Mouse (Mus musculus): ENCODE data around the gene Zfp759.

GRCm38 (mm10) chr13:67108194-67108820, 13.2 kb upstream of the Zfp759 start, which contains the start of gene Gm28557:
- peak; percentile 81 for TF ChIP-seq CTCF (IDR thresholded peaks at IDR 0.05; ENCODE audit: low read depth, low read length)
- TF ChIP-seq TAL1 (conservative IDR thresholded peaks at IDR 0.05; ENCODE audit: low read depth, low read length), result no peak
- no peak for TF ChIP-seq GATA1 (IDR thresholded peaks at IDR 0.05; ENCODE audit: borderline replicate concordance, low read length)
- no peak for TF ChIP-seq POLR2AphosphoS5 (IDR thresholded peaks at IDR 0.05; ENCODE audit: insufficient replicate concordance, low read depth, low read length)

All from G1E (cell line).